Mouse (Mus musculus) kidney, postnatal 25 days (tissue): ENCODE measurements at regions not wholly inside any gene's neighbourhood (a gene's known extent, or its start where the extent isn't known, plus 50 kb on each side); places are given as distances from the start of the nearest gene placed in this dataset.

Experiments
- DNase-seq, 2 experiments: peaks; one replicate each; pipeline ENCODE4 v3.0.0; 2021; ENCODE audit warnings: mixed read lengths in 2 of 2

- DNase-seq: no peak
These were observed 556.7 kb downstream of the Insc start for GRCm38 (mm10) chr7:115300241-115300640.

GRCm38 (mm10) chr7:115308377-115308776, 564.9 kb downstream of the Insc start:
- no peak for DNase-seq

GRCm38 (mm10) chr7:115310400-115311225, 567.1 kb downstream of the Insc start:
- peak; percentile 41 to 52 for DNase-seq

- no peak for DNase-seq
These were observed 576.0 kb downstream of the Insc start for GRCm38 (mm10) chr7:115319504-115319903.

- no peak for DNase-seq
These were observed 579.5 kb downstream of the Insc start for GRCm38 (mm10) chr7:115322989-115323388.

GRCm38 (mm10) chr7:115328300-115328699, 584.8 kb downstream of the Insc start:
- DNase-seq: no peak

- DNase-seq: no peak
These were observed 588.2 kb downstream of the Insc start for GRCm38 (mm10) chr7:115331698-115332097.

GRCm38 (mm10) chr7:115333046-115333577, 589.6 kb downstream of the Insc start:
- no peak for DNase-seq

- no peak for DNase-seq
These were observed 591.6 kb downstream of the Insc start for GRCm38 (mm10) chr7:115335051-115335450.

GRCm38 (mm10) chr7:115340155-115340554, 596.7 kb downstream of the Insc start:
- no peak for DNase-seq

- no peak for DNase-seq
These were observed 597.5 kb downstream of the Insc start for GRCm38 (mm10) chr7:115341007-115341406.

GRCm38 (mm10) chr7:115345749-115346148, 602.3 kb downstream of the Insc start:
- DNase-seq: no peak

GRCm38 (mm10) chr7:115358711-115359110, 615.2 kb downstream of the Insc start:
- no peak for DNase-seq

GRCm38 (mm10) chr7:115360142-115360541, 616.6 kb downstream of the Insc start:
- DNase-seq: no peak

GRCm38 (mm10) chr7:115362117-115362516, 618.6 kb downstream of the Insc start:
- DNase-seq: no peak

- DNase-seq: peak; percentile 59 to 70
These were observed 623.4 kb downstream of the Insc start for GRCm38 (mm10) chr7:115366910-115367309.

GRCm38 (mm10) chr7:115371143-115371542, 627.6 kb downstream of the Insc start:
- DNase-seq: no peak

- DNase-seq: no peak
These were observed 629.4 kb downstream of the Insc start for GRCm38 (mm10) chr7:115372921-115373320.

- no peak for DNase-seq
These were observed 630.5 kb downstream of the Insc start for GRCm38 (mm10) chr7:115373781-115374533.

- DNase-seq: no peak
These were observed 632.6 kb downstream of the Insc start for GRCm38 (mm10) chr7:115376067-115376466.

GRCm38 (mm10) chr7:115378836-115379235, 635.3 kb downstream of the Insc start:
- no peak for DNase-seq

- no peak for DNase-seq
These were observed 636.1 kb downstream of the Insc start for GRCm38 (mm10) chr7:115379600-115379999.

GRCm38 (mm10) chr7:115380989-115381610, 637.6 kb downstream of the Insc start:
- DNase-seq: no peak
